Mouse (Mus musculus): ENCODE results near the gene Nvl.

GRCm38 (mm10) chr1:181117112-181117511 is 26.9 kb downstream of the Nvl start:
- TF ChIP-seq CTCF (IDR thresholded peaks at IDR 0.05; ENCODE audit: borderline replicate concordance, extremely low read depth, insufficient read depth, insufficient read length) = no peak
- TF ChIP-seq POLR2A (IDR thresholded peaks at IDR 0.05; ENCODE audit: borderline replicate concordance, extremely low read depth, insufficient read depth, insufficient read length, poor library complexity, severe bottlenecking) = no peak
